Comparison of ENCODE assay signal across 8 mouse cellular contexts in genomic region chr2:94273154-94274021, GRCm38 (mm10).
DNase-seq lines count a peak whose midpoint lies in the region; ATAC-seq and TF ChIP-seq lines count a peak whose summit lies in the region.

No protein-coding gene starts in this region.

- no peak overlapping the region for H3K27ac ChIP-seq in ES-Bruce4 (ENCODE audit: insufficient read depth, low read length)
- H3K27ac ChIP-seq in lung, embryonic 14.5 days (ENCODE audit: low read depth): no peak overlapping the region
- H3K27ac ChIP-seq in thymus, adult 2 months (ENCODE audit: control insufficient read depth, insufficient read depth, low read length): no peak overlapping the region

- no peak for TF ChIP-seq EP300 in ES-Bruce4 (IDR thresholded peaks at IDR 0.05; ENCODE audit: insufficient read depth, low read depth, low read length)

- WGBS in lung, embryonic 14.5 days: under 1% methylated on average over 62 of the region's 72 CpGs
- 2% methylated on average over 71 of the region's 72 CpGs for WGBS in thymus, adult 2 months

- H3K4me2 ChIP-seq in lung, embryonic 14.5 days: peak overlapping the region; percentile 98

- ATAC-seq in frontal cortex, adult (ENCODE audit: low TSS enrichment): peak; percentile 48
- peak; percentile 44 to 49 for ATAC-seq in hematopoietic stem cell, adult 5-6 weeks (replicated peaks in 1 of 2; ENCODE audit: insufficient read depth in 1 of 2, low FRiP score in 2 of 2, low TSS enrichment in 1 of 2, low read depth in 1 of 2, poor library complexity in 2 of 2, severe bottlenecking in 2 of 2)
- peak; percentile 90 for ATAC-seq in lung, embryonic 14.5 days (ENCODE audit: insufficient read depth)

- H3K4me1 ChIP-seq in ES-Bruce4 (ENCODE audit: control insufficient read depth, insufficient read depth, low read length): peaks cover 3% of the 10 kb centered on the region
- H3K4me1 ChIP-seq in lung, embryonic 14.5 days (ENCODE audit: insufficient read depth): no peaks in the 10 kb centered on the region
- H3K4me1 ChIP-seq in thymus, adult 2 months (replicated peaks; ENCODE audit: control insufficient read depth, insufficient read depth, low read length): peaks cover 8% of the 10 kb centered on the region

- no peak for TF ChIP-seq POLR2A in ES-Bruce4 (IDR thresholded peaks at IDR 0.05; ENCODE audit: insufficient read depth, low read length)
- TF ChIP-seq POLR2A in thymus, adult 2 months (IDR thresholded peaks at IDR 0.05; ENCODE audit: control insufficient read depth, extremely low read depth, insufficient read depth, low read length, poor library complexity): no peak

- DNase-seq in cerebellum, adult 11-12 months: peak; percentile 93
- peak; percentile 33 for DNase-seq in layer of hippocampus, adult 9-10 months (ENCODE audit: low spot score)
- DNase-seq in lung, embryonic 14.5 days: peak; percentile 80
- peak; percentile 78 for DNase-seq in ovary, adult 18-20 months (ENCODE audit: low spot score)
- DNase-seq in thymus, adult 2 months: peak; percentile 64

- H3K4me3 ChIP-seq in ES-Bruce4 (ENCODE audit: low read depth, low read length): peak overlapping the region; percentile 70
- peak overlapping the region; percentile 54 for H3K4me3 ChIP-seq in lung, embryonic 14.5 days (ENCODE audit: low read depth, low read length)
- peak overlapping the region; percentile 36 for H3K4me3 ChIP-seq in thymus, adult 2 months (ENCODE audit: control insufficient read depth, insufficient read depth, low read length)

- no peaks in the 10 kb centered on the region for H3K36me3 ChIP-seq in ES-Bruce4 (ENCODE audit: control insufficient read depth, insufficient read depth, low read length, poor library complexity, severe bottlenecking)
- no peaks in the 10 kb centered on the region for H3K36me3 ChIP-seq in lung, embryonic 14.5 days (ENCODE audit: insufficient read depth)
- no peaks in the 10 kb centered on the region for H3K36me3 ChIP-seq in thymus, adult 2 months (ENCODE audit: control insufficient read depth, insufficient read depth, low read length)

- no peak for TF ChIP-seq CTCF in ES-Bruce4 (IDR thresholded peaks at IDR 0.05; ENCODE audit: low read depth, low read length)
- TF ChIP-seq CTCF in lung, embryonic 14.5 days (IDR thresholded peaks at IDR 0.05; ENCODE audit: low read depth): no peak
- TF ChIP-seq CTCF in thymus, adult 2 months (IDR thresholded peaks at IDR 0.05; ENCODE audit: borderline replicate concordance, control insufficient read depth, extremely low read depth, insufficient read depth, low read length, poor library complexity): no peak

- 0 out of 2 replicates have a peak, but pooled peaks cover 1% of the 10 kb centered on the region for H3K27me3 ChIP-seq in ES-Bruce4 (ENCODE audit: control insufficient read depth, insufficient read depth, low read length, poor library complexity, severe bottlenecking)
- peaks cover 23% of the 10 kb centered on the region; the same call in 1 of the 2 replicates for H3K27me3 ChIP-seq in lung, embryonic 14.5 days (ENCODE audit: insufficient read depth, low read length)
- peaks cover 5% of the 10 kb centered on the region; the same call in 1 of the 2 replicates for H3K27me3 ChIP-seq in thymus, adult 2 months (ENCODE audit: control insufficient read depth, insufficient read depth, low read length)

- H3K9ac ChIP-seq in ES-Bruce4 (ENCODE audit: low read depth, poor library complexity, severe bottlenecking): peak overlapping the region; percentile 62
- peak overlapping the region; percentile 55 for H3K9ac ChIP-seq in lung, embryonic 14.5 days

- H3K9me3 ChIP-seq in ES-Bruce4 (replicated peaks; ENCODE audit: control insufficient read depth, insufficient read depth, low read length, poor library complexity, severe bottlenecking): no peaks in the 10 kb centered on the region
- no peaks in the 10 kb centered on the region for H3K9me3 ChIP-seq in lung, embryonic 14.5 days (ENCODE audit: low read depth, low read length)

Comparison
In these comparisons a context has a peak if more than half of its experiments do, and no peak if none do; other contexts are left out.
1. DNase-seq: peak in every context shown above with its lines; median percentile 93 in cerebellum, adult 11-12 months; 80 in lung, embryonic 14.5 days; 78 in ovary, adult 18-20 months; 64 in thymus, adult 2 months; 33 in layer of hippocampus, adult 9-10 months.